Mouse (Mus musculus): ENCODE data around the gene Sfi1. TPM values are rescaled to one million over a fixed set of nuclear protein-coding genes. Genes with fewer than 3 reads are reported as not detected.
"Not testable (repeated sequence)": the region's sequence is repeated elsewhere in the genome, so short reads cannot be mapped to it uniquely, and the experiment has no call there.

The Sfi1 gene
- 10 to 100 TPM; 50.4 to 62.5 TPM for total RNA-seq (2021)
- long read RNA-seq, experiment 1, partial matches to known transcripts, result 8 of 52 reads
- long read RNA-seq, experiment 1, other reads (novel, unspliced or antisense), result 40 of 52 reads
- long read RNA-seq, experiment 2, partial matches to known transcripts, result 3 of 22 reads
- long read RNA-seq, experiment 2, other reads (novel, unspliced or antisense), result 19 of 22 reads

- no peak for DNase-seq (ENCODE audit: low spot score in 2 of 2)
Measured at GRCm38 (mm10) chr11:3193363-3193762, at the start of gene Sfi1. Sfi1 (minus strand) TSS chr11:3193463.

- no peak for DNase-seq (ENCODE audit: low spot score in 2 of 2)
Measured at GRCm38 (mm10) chr11:3242395-3242794, 49.1 kb upstream of the Sfi1 start.

- no peak for DNase-seq (ENCODE audit: low spot score in 2 of 2)
Measured at GRCm38 (mm10) chr11:3235277-3235676, 42.0 kb upstream of the Sfi1 start.

GRCm38 (mm10) chr11:3233704-3234103 lies 40.4 kb upstream of the Sfi1 start:
- DNase-seq (ENCODE audit: low spot score in 2 of 2), result no peak

- DNase-seq (ENCODE audit: low spot score in 2 of 2), result no peak
Measured at GRCm38 (mm10) chr11:3232248-3232647, 39.0 kb upstream of the Sfi1 start.

GRCm38 (mm10) chr11:3227113-3227512 lies 33.9 kb upstream of the Sfi1 start:
- no peak for DNase-seq (ENCODE audit: low spot score in 2 of 2)

GRCm38 (mm10) chr11:3223105-3223504 lies 29.8 kb upstream of the Sfi1 start:
- DNase-seq (ENCODE audit: low spot score in 2 of 2), result no peak

GRCm38 (mm10) chr11:3212526-3212925 lies 19.3 kb upstream of the Sfi1 start:
- no peak for DNase-seq (ENCODE audit: low spot score in 2 of 2)

- no peak for DNase-seq (ENCODE audit: low spot score in 2 of 2)
Measured at GRCm38 (mm10) chr11:3206783-3207182, 13.5 kb upstream of the Sfi1 start.

GRCm38 (mm10) chr11:3205207-3205606 lies 11.9 kb upstream of the Sfi1 start:
- DNase-seq (ENCODE audit: low spot score in 2 of 2), result no peak

GRCm38 (mm10) chr11:3203771-3204170 lies 10.5 kb upstream of the Sfi1 start:
- DNase-seq (ENCODE audit: low spot score in 2 of 2), result no peak

GRCm38 (mm10) chr11:3202781-3203441 lies 9.6 kb upstream of the Sfi1 start:
- DNase-seq (ENCODE audit: low spot score in 2 of 2), result peak; percentile 35 to 43

GRCm38 (mm10) chr11:3202231-3202701 lies 9.0 kb upstream of the Sfi1 start, which contains the start of gene Eif4enif1:
Eif4enif1 (plus strand) TSS chr11:3202392.
- peak; percentile 81 to 90 for DNase-seq (ENCODE audit: low spot score in 2 of 2)

GRCm38 (mm10) chr11:3201326-3202230 lies 8.3 kb upstream of the Sfi1 start:
- no peak for DNase-seq (ENCODE audit: low spot score in 2 of 2)

- not testable (repeated sequence) for DNase-seq (ENCODE audit: low spot score in 2 of 2)
Measured at GRCm38 (mm10) chr11:3200636-3201035, 7.4 kb upstream of the Sfi1 start.

GRCm38 (mm10) chr11:3182707-3183106 lies 10.6 kb downstream of the Sfi1 start:
- peak in 1 of 2 experiments; percentile 6 for DNase-seq (ENCODE audit: low spot score in 2 of 2)

GRCm38 (mm10) chr11:3181971-3182370 lies 11.3 kb downstream of the Sfi1 start:
- not testable (repeated sequence) for DNase-seq (ENCODE audit: low spot score in 2 of 2)

- peak; percentile 65 to 71 for DNase-seq (ENCODE audit: low spot score in 2 of 2)
Measured at GRCm38 (mm10) chr11:3181250-3181649, 12.0 kb downstream of the Sfi1 start.

- DNase-seq (ENCODE audit: low spot score in 2 of 2), result not testable (repeated sequence)
Measured at GRCm38 (mm10) chr11:3180510-3181160, 12.6 kb downstream of the Sfi1 start.

- peak; percentile 24 to 42 for DNase-seq (ENCODE audit: low spot score in 2 of 2)
Measured at GRCm38 (mm10) chr11:3179726-3180092, 13.6 kb downstream of the Sfi1 start.
